Mouse (Mus musculus) lung, embryonic 16.5 days (tissue): ENCODE measurements at regions not wholly inside any gene's neighbourhood (a gene's known extent, or its start where the extent isn't known, plus 50 kb on each side); places are given as distances from the start of the nearest gene placed in this dataset.

ENCODE experiments used
- ATAC-seq: fragments of 200-750 bp; cut with Nextera tagmentation; 2 replicates; pipeline ENCODE4 v1.8.0; 2017; ENCODE audit warnings: low read depth, mild to moderate bottlenecking, moderate library complexity
- H3K27ac ChIP-seq: fragments of 300-500 bp; sonication (generic); 2 replicates; pipeline ENCODE4 v1.5.1; 2014; ENCODE audit warnings: mild to moderate bottlenecking, control low read depth, low read length
- H3K27me3 ChIP-seq: fragments of 300-500 bp; sonication (generic); 2 replicates; pipeline ENCODE4 v1.6.1; 2014; ENCODE audit warnings: low read depth, low read length, mixed read lengths; ENCODE audit not compliant: control insufficient read depth, insufficient read depth
- H3K36me3 ChIP-seq: fragments of 300-500 bp; sonication (generic); 2 replicates; pipeline ENCODE4 v1.6.1; 2014; ENCODE audit warnings: low read length; ENCODE audit not compliant: control insufficient read depth, insufficient read depth
- H3K4me1 ChIP-seq: fragments of 300-500 bp; sonication (generic); replicated peaks from 2 replicates; pipeline ENCODE4 v1.6.1; 2014; ENCODE audit warnings: low read length, mixed read lengths; ENCODE audit not compliant: control insufficient read depth, insufficient read depth
- H3K4me2 ChIP-seq: fragments of 300-500 bp; sonication (generic); 2 replicates; pipeline ENCODE4 v1.6.1; 2014; ENCODE audit warnings: low read depth, low read length, control low read depth
- H3K4me3 ChIP-seq: fragments of 300-500 bp; sonication (generic); 2 replicates; pipeline ENCODE4 v1.5.1; 2014; ENCODE audit warnings: mild to moderate bottlenecking, low read length, control low read depth
- H3K9ac ChIP-seq: fragments of 300-500 bp; sonication (generic); 2 replicates; pipeline ENCODE4 v1.6.1; 2014; ENCODE audit warnings: low read length, control low read depth
- H3K9me3 ChIP-seq: fragments of 300-500 bp; sonication (generic); 2 replicates; pipeline ENCODE4 v1.6.1; 2016; ENCODE audit warnings: low read length; ENCODE audit not compliant: control insufficient read depth
- WGBS: fragments of 180-500 bp; shearing (Covaris S2); extraction: QIAGEN DNeasy Blood & Tissue Kit; methylation state at CpG from one replicate; pipeline ENCODE4 v1.1.7; 2014; 5-methylcytosine and 5-hydroxymethylcytosine counted together

- 35% methylated on average over 2 of the region's 2 CpGs for WGBS
- no peak overlapping the region for H3K27ac ChIP-seq
- no peak overlapping the region for H3K4me3 ChIP-seq
- no peaks in the 10 kb centered on the region for H3K9me3 ChIP-seq
- no peak overlapping the region for H3K4me2 ChIP-seq
- no peaks in the 10 kb centered on the region for H3K36me3 ChIP-seq
- H3K27me3 ChIP-seq: no peaks in the 10 kb centered on the region
- no peak overlapping the region for H3K9ac ChIP-seq
- peak; percentile 75 for ATAC-seq
- H3K4me1 ChIP-seq: no peaks in the 10 kb centered on the region; the same call in 1 of the 2 replicates
Observed at GRCm38 (mm10) chr4:64874521-64874920, 249.5 kb upstream of the Pappa start.

GRCm38 (mm10) chr4:64876924-64877323, 247.1 kb upstream of the Pappa start:
- H3K4me2 ChIP-seq: no peak overlapping the region
- H3K4me1 ChIP-seq: no peaks in the 10 kb centered on the region; the same call in 1 of the 2 replicates
- no peaks in the 10 kb centered on the region for H3K36me3 ChIP-seq
- H3K4me3 ChIP-seq: no peak overlapping the region
- H3K9me3 ChIP-seq: no peaks in the 10 kb centered on the region
- no peaks in the 10 kb centered on the region for H3K27me3 ChIP-seq
- no peak overlapping the region for H3K9ac ChIP-seq
- ATAC-seq: no peak
- WGBS: 62% methylated on average over 1 of the region's 1 CpGs
- H3K27ac ChIP-seq: no peak overlapping the region

- no peak overlapping the region for H3K9ac ChIP-seq
- no peaks in the 10 kb centered on the region for H3K36me3 ChIP-seq
- no peaks in the 10 kb centered on the region for H3K27me3 ChIP-seq
- H3K4me2 ChIP-seq: no peak overlapping the region
- H3K9me3 ChIP-seq: no peaks in the 10 kb centered on the region
- H3K4me3 ChIP-seq: no peak overlapping the region
- WGBS: 76% methylated on average over 3 of the region's 3 CpGs
- H3K4me1 ChIP-seq: no peaks in the 10 kb centered on the region
- ATAC-seq: no peak
- H3K27ac ChIP-seq: no peak overlapping the region
Observed at GRCm38 (mm10) chr4:64897935-64898334, 226.0 kb upstream of the Pappa start.

GRCm38 (mm10) chr4:64901091-64901845, 222.7 kb upstream of the Pappa start:
- 35% methylated on average over 5 of the region's 5 CpGs for WGBS
- peak; percentile 97 for ATAC-seq
- Histone ChIP-seq H3K4me1 (no peaks in the 10 kb centered on the region), H3K4me2 (no peak overlapping the region), H3K36me3 (no peaks in the 10 kb centered on the region), H3K9ac (no peak overlapping the region), H3K4me3 (no peak overlapping the region), H3K27ac (peak overlapping the region; percentile 57; the same call in 1 of the 2 replicates), H3K9me3 (no peaks in the 10 kb centered on the region), H3K27me3 (no peaks in the 10 kb centered on the region)

- Histone ChIP-seq H3K4me2 (no peak overlapping the region), H3K9me3 (no peaks in the 10 kb centered on the region), H3K27me3 (no peaks in the 10 kb centered on the region), H3K4me3 (no peak overlapping the region), H3K4me1 (no peaks in the 10 kb centered on the region), H3K27ac (no peak overlapping the region), H3K9ac (no peak overlapping the region), H3K36me3 (no peaks in the 10 kb centered on the region)
- ATAC-seq: no peak
Observed at GRCm38 (mm10) chr4:64923751-64924150, 200.2 kb upstream of the Pappa start.

- Histone ChIP-seq H3K9me3 (no peaks in the 10 kb centered on the region), H3K36me3 (no peaks in the 10 kb centered on the region), H3K9ac (no peak overlapping the region), H3K4me2 (no peak overlapping the region), H3K4me3 (no peak overlapping the region), H3K27ac (no peak overlapping the region), H3K27me3 (no peaks in the 10 kb centered on the region), H3K4me1 (no peaks in the 10 kb centered on the region)
- 63% methylated on average over 2 of the region's 2 CpGs for WGBS
- no peak for ATAC-seq
Observed at GRCm38 (mm10) chr4:64928553-64928952, 195.4 kb upstream of the Pappa start.

GRCm38 (mm10) chr4:64945547-64945946, 178.4 kb upstream of the Pappa start:
- no peak for ATAC-seq

GRCm38 (mm10) chr4:64952651-64953050, 171.3 kb upstream of the Pappa start:
- Histone ChIP-seq H3K4me1 (no peaks in the 10 kb centered on the region), H3K4me3 (no peak overlapping the region), H3K4me2 (no peak overlapping the region), H3K36me3 (no peaks in the 10 kb centered on the region), H3K9me3 (no peaks in the 10 kb centered on the region), H3K27me3 (no peaks in the 10 kb centered on the region), H3K27ac (no peak overlapping the region), H3K9ac (no peak overlapping the region)
- no peak for ATAC-seq

More at GRCm38 (mm10) chr4:64945547-64945946, 178.4 kb upstream of the Pappa start:
- Histone ChIP-seq H3K4me3 (no peak overlapping the region), H3K9ac (no peak overlapping the region), H3K36me3 (no peaks in the 10 kb centered on the region), H3K27ac (no peak overlapping the region), H3K4me1 (no peaks in the 10 kb centered on the region), H3K27me3 (no peaks in the 10 kb centered on the region), H3K4me2 (no peak overlapping the region), H3K9me3 (no peaks in the 10 kb centered on the region)

GRCm38 (mm10) chr4:64958843-64959242, 165.1 kb upstream of the Pappa start:
- no peak overlapping the region for H3K9ac ChIP-seq
- H3K27me3 ChIP-seq: no peaks in the 10 kb centered on the region
- H3K4me3 ChIP-seq: no peak overlapping the region
- H3K9me3 ChIP-seq: no peaks in the 10 kb centered on the region
- H3K36me3 ChIP-seq: no peaks in the 10 kb centered on the region
- no peak overlapping the region for H3K4me2 ChIP-seq
- no peak overlapping the region for H3K27ac ChIP-seq
- no peaks in the 10 kb centered on the region for H3K4me1 ChIP-seq
- no peak for ATAC-seq
- 61% methylated on average over 4 of the region's 4 CpGs for WGBS

GRCm38 (mm10) chr4:64961796-64962195, 162.2 kb upstream of the Pappa start:
- Histone ChIP-seq H3K4me3 (no peak overlapping the region), H3K9me3 (no peaks in the 10 kb centered on the region), H3K9ac (no peak overlapping the region), H3K27me3 (no peaks in the 10 kb centered on the region), H3K4me1 (no peaks in the 10 kb centered on the region), H3K36me3 (no peaks in the 10 kb centered on the region), H3K4me2 (no peak overlapping the region), H3K27ac (no peak overlapping the region)
- peak; percentile 91 for ATAC-seq
- 14% methylated on average over 4 of the region's 4 CpGs for WGBS
